Mouse (Mus musculus): ENCODE measurements around the gene Pcnx2.

- TF ChIP-seq POLR2A (IDR thresholded peaks at IDR 0.05; ENCODE audit: borderline replicate concordance, extremely low read depth, insufficient read depth, insufficient read length, poor library complexity, severe bottlenecking) (peak; percentile 40; the same call in 1 of the 2 replicates), CTCF (IDR thresholded peaks at IDR 0.05; ENCODE audit: borderline replicate concordance, extremely low read depth, insufficient read depth, insufficient read length) (no peak)
Observed at GRCm38 (mm10) chr8:125897868-125898788, at the start of gene Pcnx2.
